Comparison of ENCODE assay signal across 10 mouse cellular contexts in the genomic region with DNA sequence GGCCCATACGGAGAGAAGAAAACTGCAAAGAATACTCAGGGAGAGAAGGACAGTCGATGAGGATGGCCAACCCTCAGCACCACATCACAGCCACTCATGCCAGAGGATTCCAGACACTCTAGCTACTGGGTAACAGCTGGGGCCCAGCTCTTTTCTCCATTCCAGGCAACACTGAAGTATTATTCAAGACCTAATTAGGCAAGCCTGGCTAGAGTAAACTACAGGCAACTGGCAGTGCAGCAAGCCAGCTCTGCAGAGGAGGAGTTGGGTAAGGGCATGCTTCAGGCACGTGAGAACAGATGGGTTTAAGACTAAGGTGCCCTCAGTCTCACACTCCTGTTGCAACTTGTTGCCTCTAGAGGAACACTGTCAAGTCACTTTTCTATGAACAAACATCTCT.
A peak's percentile ranks its signal among the peaks of the same experiment; 100 is the strongest.
DNase-seq lines count a peak whose midpoint lies in the region; ATAC-seq and TF ChIP-seq lines count a peak whose summit lies in the region.
"Had no signal": no experiment of that assay in that cellular context is flagged by ENCODE, and none has a peak within 500 bp of the region (broad histone marks: within the 10 kb centered on the region; RNA-seq: fewer than 3 reads in every experiment).

No protein-coding gene starts in this region.

- no peak for TF ChIP-seq CTCF in layer of hippocampus, adult 2 months (conservative IDR thresholded peaks at IDR 0.05)
- no peak for TF ChIP-seq CTCF in lung, postnatal 0 days (IDR thresholded peaks at IDR 0.05)

- no peaks in the 10 kb centered on the region for H3K27me3 ChIP-seq in forebrain, embryonic 13.5 days
- no peaks in the 10 kb centered on the region for H3K27me3 ChIP-seq in forebrain, embryonic 11.5 days (ENCODE audit: control insufficient read depth, insufficient read depth, low read length)
- no peaks in the 10 kb centered on the region for H3K27me3 ChIP-seq in lung, postnatal 0 days (replicated peaks; ENCODE audit: insufficient read depth, low read length)

- H3K4me1 ChIP-seq in forebrain, embryonic 13.5 days: peaks cover 65% of the 10 kb centered on the region
- peaks cover 5% of the 10 kb centered on the region; the same call in 1 of the 2 replicates for H3K4me1 ChIP-seq in forebrain, embryonic 11.5 days (replicated peaks; ENCODE audit: control insufficient read depth, insufficient read depth, low read length)
- peaks cover 9% of the 10 kb centered on the region; the same call in 1 of the 2 replicates for H3K4me1 ChIP-seq in lung, postnatal 0 days (ENCODE audit: insufficient read depth, low read depth, low read length)

- DNase-seq in forebrain, embryonic 11.5 days (ENCODE audit: low spot score): no peak
- DNase-seq in layer of hippocampus, adult 2 months (ENCODE audit: low spot score in 2 of 2): no peak
- no peak for DNase-seq in layer of hippocampus, adult 8-10 months (ENCODE audit: low spot score in 2 of 2)
- DNase-seq in adipocyte (ENCODE audit: low spot score): peak; percentile 75
- DNase-seq in lung, postnatal 0 days (ENCODE audit: low spot score): peak; percentile 89
- no peak for DNase-seq in testis, postnatal 10 days (ENCODE audit: low spot score)
- DNase-seq: gastrocnemius, postnatal 25 days; liver, postnatal 0 days had no signal

- H3K9me3 ChIP-seq in forebrain, embryonic 13.5 days (replicated peaks): no peaks in the 10 kb centered on the region
- no peaks in the 10 kb centered on the region for H3K9me3 ChIP-seq in forebrain, embryonic 11.5 days (ENCODE audit: control insufficient read depth, low read length)
- H3K9me3 ChIP-seq in lung, postnatal 0 days (ENCODE audit: low read length): no peaks in the 10 kb centered on the region

- TF ChIP-seq EP300 in lung, postnatal 0 days (IDR thresholded peaks at IDR 0.05): peak; percentile 78

- H3K4me2 ChIP-seq in forebrain, embryonic 13.5 days: no peak overlapping the region
- no peak overlapping the region for H3K4me2 ChIP-seq in forebrain, embryonic 11.5 days (ENCODE audit: low read depth, low read length, severe bottlenecking)
- H3K4me2 ChIP-seq in lung, postnatal 0 days (replicated peaks; ENCODE audit: low read depth, low read length): no peak overlapping the region

- H3K36me3 ChIP-seq in forebrain, embryonic 13.5 days (ENCODE audit: poor library complexity, severe bottlenecking): no peaks in the 10 kb centered on the region
- H3K36me3 ChIP-seq in forebrain, embryonic 11.5 days (ENCODE audit: control insufficient read depth, insufficient read depth, low read length): no peaks in the 10 kb centered on the region
- no peaks in the 10 kb centered on the region for H3K36me3 ChIP-seq in lung, postnatal 0 days (ENCODE audit: insufficient read depth, low read length)

- peak; percentile 42; the same call in 1 of the 2 replicates for ATAC-seq in forebrain, embryonic 13.5 days
- no peak for ATAC-seq in forebrain, embryonic 11.5 days (replicated peaks; ENCODE audit: low FRiP score)
- ATAC-seq in lung, postnatal 0 days: peak; percentile 82
- ATAC-seq in inflammation-experienced regulatory T-cells, adult 6 months: no peak

- H3K27ac ChIP-seq in forebrain, embryonic 13.5 days: no peak overlapping the region
- H3K27ac ChIP-seq in forebrain, embryonic 11.5 days (ENCODE audit: low read depth, low read length): no peak overlapping the region
- peak overlapping the region; percentile 69 for H3K27ac ChIP-seq in layer of hippocampus, adult 2 months
- H3K27ac ChIP-seq in lung, postnatal 0 days (ENCODE audit: low read length): peak overlapping the region; percentile 66

- no peak overlapping the region for H3K4me3 ChIP-seq in forebrain, embryonic 13.5 days
- H3K4me3 ChIP-seq in forebrain, embryonic 11.5 days (ENCODE audit: low read depth, low read length): no peak overlapping the region
- H3K4me3 ChIP-seq in layer of hippocampus, adult 2 months: no peak overlapping the region
- H3K4me3 ChIP-seq in lung, postnatal 0 days (ENCODE audit: low read depth, low read length): no peak overlapping the region

- no peak overlapping the region for H3K9ac ChIP-seq in forebrain, embryonic 13.5 days
- H3K9ac ChIP-seq in forebrain, embryonic 11.5 days (ENCODE audit: low read length): no peak overlapping the region
- H3K9ac ChIP-seq in lung, postnatal 0 days (replicated peaks; ENCODE audit: low read depth): no peak overlapping the region
- H3K9ac ChIP-seq: liver, postnatal 0 days had no signal

- 54% methylated on average over 3 of the region's 3 CpGs for WGBS in forebrain, embryonic 13.5 days
- WGBS in forebrain, embryonic 11.5 days: 67% methylated on average over 3 of the region's 3 CpGs
- WGBS in lung, postnatal 0 days: 37% methylated on average over 3 of the region's 3 CpGs

Comparison
In these comparisons a context has a peak if more than half of its experiments do, and no peak if none do; other contexts are left out.
1. ATAC-seq: peak in forebrain, embryonic 13.5 days (single experiment) and lung, postnatal 0 days (single experiment); none in forebrain, embryonic 11.5 days (single experiment) and inflammation-experienced regulatory T-cells, adult 6 months (single experiment).
2. H3K27ac ChIP-seq: peak in layer of hippocampus, adult 2 months (single experiment) and lung, postnatal 0 days (single experiment); none in forebrain, embryonic 13.5 days (single experiment) and forebrain, embryonic 11.5 days (single experiment).
3. DNase-seq: peak in adipocyte (single experiment) and lung, postnatal 0 days (single experiment); none in forebrain, embryonic 11.5 days (single experiment), layer of hippocampus, adult 2 months (0 of 2), layer of hippocampus, adult 8-10 months (0 of 2) and testis, postnatal 10 days (single experiment).